Mouse (Mus musculus) stomach, embryonic 16.5 days (tissue): ENCODE data around the gene Ghr. TPM values are rescaled to one million over a fixed set of nuclear protein-coding genes. Genes with fewer than 3 reads are reported as not detected.
A peak's percentile ranks its signal among the peaks of the same experiment; 100 is the strongest.

Source experiments
- ATAC-seq: fragments of 200-750 bp; cut with Nextera tagmentation; 2 replicates; pipeline ENCODE4 v1.8.0; 2017; ENCODE audit warnings: moderate number of reproducible peaks, moderate TSS enrichment; ENCODE audit not compliant: insufficient read depth, low FRiP score
- H3K27ac ChIP-seq: fragments of 300-500 bp; sonication (generic); 2 replicates; pipeline ENCODE4 v1.5.1; 2014; ENCODE audit warnings: low read length
- H3K27me3 ChIP-seq: fragments of 300-500 bp; sonication (generic); 2 replicates; pipeline ENCODE4 v1.6.1; 2014; ENCODE audit warnings: low read length, control low read depth, mixed read lengths; ENCODE audit not compliant: control insufficient read depth, insufficient read depth
- H3K36me3 ChIP-seq: fragments of 300-500 bp; sonication (generic); 2 replicates; pipeline ENCODE4 v1.6.1; 2014; ENCODE audit warnings: low read length; ENCODE audit not compliant: control insufficient read depth, insufficient read depth
- H3K4me1 ChIP-seq: fragments of 300-500 bp; sonication (generic); 2 replicates; pipeline ENCODE4 v1.6.1; 2014; ENCODE audit warnings: low read length, control low read depth, mixed read lengths; ENCODE audit not compliant: control insufficient read depth, insufficient read depth
- H3K4me2 ChIP-seq: fragments of 300-500 bp; sonication (generic); 2 replicates; pipeline ENCODE4 v1.6.1; 2014; ENCODE audit warnings: low read depth, low read length, mixed read lengths
- H3K4me3 ChIP-seq: fragments of 300-500 bp; sonication (generic); replicated peaks from 2 replicates; pipeline ENCODE4 v1.5.1; 2014; ENCODE audit warnings: mild to moderate bottlenecking, low read length
- H3K9ac ChIP-seq: fragments of 300-500 bp; sonication (generic); 2 replicates; pipeline ENCODE4 v1.6.1; 2014; ENCODE audit warnings: low read length
- H3K9me3 ChIP-seq: fragments of 300-500 bp; sonication (generic); replicated peaks from 2 replicates; pipeline ENCODE4 v1.6.1; 2016; ENCODE audit warnings: low read length, control low read depth; ENCODE audit not compliant: control insufficient read depth
- WGBS: fragments of 180-500 bp; shearing (Covaris S2); extraction: QIAGEN DNeasy Blood & Tissue Kit; methylation state at CpG from one replicate; pipeline ENCODE4 v1.1.7; 2014; 5-methylcytosine and 5-hydroxymethylcytosine counted together
- polyA plus RNA-seq: library from polyadenylated mRNA; unstranded; fragments of >200 nt; fragmentation: Nextera tagmentation; extraction: Ambion mirVana; gene quantifications from 2 replicates; pipeline ENCODE4 v1.2.1, GENCODE M21; 2015

The Ghr gene
- polyA plus RNA-seq, 1 experiment from 2014 or later, result 125 TPM

DNA sequence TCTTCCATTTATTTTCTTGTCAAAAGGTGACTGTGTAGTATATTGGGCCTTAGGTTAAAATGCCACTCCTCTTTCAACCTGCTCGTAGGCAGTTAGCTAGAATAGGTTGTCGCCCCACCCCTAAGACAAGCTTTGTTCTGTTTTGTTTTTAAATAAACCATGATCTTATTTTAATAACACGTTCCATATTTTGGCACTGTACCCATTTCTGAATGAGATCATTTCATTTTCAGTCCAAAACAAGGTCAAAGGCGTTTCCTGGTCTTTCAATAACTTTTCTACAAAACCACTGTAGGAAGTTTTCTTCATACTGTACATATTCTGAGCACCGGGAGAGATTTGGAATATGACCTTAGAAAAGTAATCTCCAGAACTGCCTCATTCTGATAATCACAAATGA lies 78.6 kb downstream of the Ghr start:
- H3K27me3 ChIP-seq, result no peaks in the 10 kb centered on the region
- no peak overlapping the region; the same call in 1 of the 2 replicates for H3K27ac ChIP-seq
- no peak overlapping the region for H3K4me2 ChIP-seq
- WGBS, result 61% methylated on average over 5 of the region's 5 CpGs
- no peak overlapping the region for H3K9ac ChIP-seq
- no peak for ATAC-seq
- H3K4me1 ChIP-seq, result peaks cover 24% of the 10 kb centered on the region
- H3K4me3 ChIP-seq, result no peak overlapping the region
- H3K9me3 ChIP-seq, result no peaks in the 10 kb centered on the region
- no peaks in the 10 kb centered on the region for H3K36me3 ChIP-seq

DNA sequence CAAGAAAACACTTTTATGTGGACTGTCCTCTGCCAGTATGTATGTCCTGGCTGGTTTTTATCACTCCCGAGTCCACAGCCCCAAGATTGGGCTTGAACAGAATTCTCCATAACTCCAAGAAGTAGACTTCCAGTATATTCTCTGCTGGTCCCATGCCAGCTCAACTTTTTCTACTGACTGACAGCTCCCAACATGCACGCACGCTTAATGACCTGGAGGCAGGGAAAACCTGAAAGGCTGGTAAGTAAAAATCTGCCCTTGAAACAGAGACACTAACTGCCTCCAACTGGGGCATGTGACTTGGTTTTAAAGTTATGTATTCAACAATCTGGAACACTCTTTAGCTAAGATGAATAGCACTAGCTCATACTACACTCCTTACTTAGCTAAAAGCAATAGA lies 81.6 kb downstream of the Ghr start:
- no peaks in the 10 kb centered on the region for H3K36me3 ChIP-seq
- ATAC-seq, result no peak
- H3K4me3 ChIP-seq, result no peak overlapping the region
- no peak overlapping the region for H3K4me2 ChIP-seq
- no peaks in the 10 kb centered on the region for H3K9me3 ChIP-seq
- no peak overlapping the region for H3K9ac ChIP-seq
- peaks cover 21% of the 10 kb centered on the region for H3K4me1 ChIP-seq
- no peaks in the 10 kb centered on the region for H3K27me3 ChIP-seq
- H3K27ac ChIP-seq, result peak overlapping the region; percentile 60; the same call in 1 of the 2 replicates
- 66% methylated on average over 3 of the region's 3 CpGs for WGBS

DNA sequence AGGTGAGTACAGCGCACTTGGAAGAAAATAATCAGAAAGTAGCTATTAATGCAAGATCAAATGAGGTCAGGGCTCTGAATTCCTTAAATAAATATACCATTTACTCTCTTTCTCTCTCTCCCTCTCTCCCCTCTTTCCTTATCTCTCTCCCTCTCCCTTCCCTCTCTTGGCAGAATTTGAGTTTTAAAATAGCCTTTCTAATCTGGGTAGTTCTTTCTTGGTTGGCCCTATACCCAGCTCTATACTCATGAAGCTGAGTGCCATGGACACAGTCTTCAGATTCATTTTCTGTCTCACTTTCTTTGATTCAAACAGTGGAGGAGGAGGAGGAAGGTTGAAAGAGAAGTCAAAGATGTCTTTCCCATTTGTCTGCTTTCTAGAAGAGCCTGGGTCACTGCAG lies 84.3 kb downstream of the Ghr start:
- Histone ChIP-seq H3K4me3 (no peak overlapping the region), H3K27ac (no peak overlapping the region), H3K27me3 (no peaks in the 10 kb centered on the region), H3K9ac (no peak overlapping the region), H3K36me3 (no peaks in the 10 kb centered on the region), H3K4me2 (no peak overlapping the region), H3K9me3 (no peaks in the 10 kb centered on the region), H3K4me1 (peaks cover 12% of the 10 kb centered on the region)
- ATAC-seq, result no peak
- 79% methylated on average over 1 of the region's 1 CpGs for WGBS

DNA sequence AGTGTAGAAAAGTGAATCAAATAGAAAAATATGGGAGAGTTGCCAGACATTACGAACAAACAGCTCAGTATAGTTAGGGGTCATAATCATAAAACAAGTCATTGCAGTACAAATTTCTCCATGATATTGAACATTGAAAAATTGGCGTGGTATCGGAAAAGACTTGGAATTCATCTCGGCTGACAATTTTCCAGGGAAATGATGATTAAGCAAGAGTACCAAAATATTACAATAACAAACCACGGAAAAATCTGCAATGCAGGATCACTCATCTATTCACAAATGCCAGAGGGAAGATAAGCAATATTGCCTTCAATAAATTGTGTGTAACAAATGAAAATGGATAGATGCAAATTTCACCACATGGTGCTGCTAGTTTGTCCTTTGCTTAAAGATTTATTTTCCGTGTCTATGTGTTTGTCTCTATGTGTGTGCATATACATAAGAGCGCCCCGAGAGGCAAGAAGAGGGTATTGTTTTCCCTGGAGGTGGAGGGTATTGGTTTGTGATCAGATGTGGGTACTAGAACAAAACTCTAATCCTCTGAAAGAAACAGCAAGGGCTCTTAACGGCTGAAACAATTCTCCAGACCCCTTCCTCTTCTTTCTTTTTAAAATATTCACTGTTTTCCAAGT lies 85.2 kb downstream of the Ghr start:
- Histone ChIP-seq H3K4me1 (peaks cover 12% of the 10 kb centered on the region), H3K27me3 (no peaks in the 10 kb centered on the region), H3K4me2 (no peak overlapping the region), H3K27ac (no peak overlapping the region), H3K9ac (no peak overlapping the region), H3K4me3 (no peak overlapping the region), H3K9me3 (no peaks in the 10 kb centered on the region), H3K36me3 (no peaks in the 10 kb centered on the region)
- ATAC-seq, result no peak
- 83% methylated on average over 9 of the region's 9 CpGs for WGBS

DNA sequence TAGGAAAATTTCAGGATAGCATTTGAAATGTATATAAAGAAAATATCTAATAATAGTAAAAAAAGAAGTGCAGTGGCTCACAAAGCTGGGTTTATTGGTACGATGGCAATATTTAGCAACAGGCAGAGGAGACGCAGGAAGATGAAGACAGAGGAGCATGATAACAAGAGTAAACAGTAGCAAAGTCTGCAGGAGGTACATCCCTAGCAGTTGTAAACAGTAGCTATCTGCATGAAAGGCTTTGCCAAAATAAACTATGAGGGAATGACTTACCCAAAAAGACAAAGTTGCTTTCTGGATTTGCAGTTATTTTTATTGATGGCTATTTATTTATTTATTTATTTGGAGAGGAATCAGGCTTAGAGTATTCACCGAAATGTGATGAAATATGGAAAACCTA lies 92.4 kb downstream of the Ghr start:
- Histone ChIP-seq H3K4me1 (0 out of 2 replicates have a peak, but pooled peaks cover 5% of the 10 kb centered on the region), H3K4me3 (no peak overlapping the region), H3K9me3 (no peaks in the 10 kb centered on the region), H3K27me3 (no peaks in the 10 kb centered on the region), H3K36me3 (no peaks in the 10 kb centered on the region), H3K9ac (no peak overlapping the region), H3K4me2 (no peak overlapping the region), H3K27ac (no peak overlapping the region)
- 84% methylated on average over 3 of the region's 3 CpGs for WGBS
- no peak for ATAC-seq

DNA sequence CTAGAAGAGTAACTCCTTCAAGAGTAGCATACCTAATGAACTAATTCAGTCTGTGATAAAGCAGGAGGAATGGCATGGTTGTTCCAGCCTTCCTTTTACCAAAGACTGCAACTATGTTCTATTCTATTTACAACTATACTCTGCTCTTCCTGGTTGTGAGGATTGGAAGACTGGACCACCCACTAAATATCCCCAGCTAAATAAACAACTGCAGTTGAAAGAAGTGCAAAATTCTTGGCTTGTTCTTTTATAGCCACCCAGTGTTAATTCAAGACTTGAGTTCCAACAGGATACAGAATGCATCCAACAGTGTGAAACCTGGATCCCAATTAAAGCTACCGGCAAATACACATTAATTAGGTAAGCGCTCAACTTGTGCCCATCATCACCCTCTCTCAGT lies 93.3 kb downstream of the Ghr start:
- ATAC-seq, result no peak
- H3K4me1 ChIP-seq, result 0 out of 2 replicates have a peak, but pooled peaks cover 5% of the 10 kb centered on the region
- H3K36me3 ChIP-seq, result no peaks in the 10 kb centered on the region
- no peak overlapping the region for H3K27ac ChIP-seq
- H3K4me2 ChIP-seq, result no peak overlapping the region
- WGBS, result 86% methylated on average over 2 of the region's 2 CpGs
- H3K9me3 ChIP-seq, result no peaks in the 10 kb centered on the region
- no peak overlapping the region for H3K4me3 ChIP-seq
- H3K27me3 ChIP-seq, result no peaks in the 10 kb centered on the region
- H3K9ac ChIP-seq, result no peak overlapping the region

DNA sequence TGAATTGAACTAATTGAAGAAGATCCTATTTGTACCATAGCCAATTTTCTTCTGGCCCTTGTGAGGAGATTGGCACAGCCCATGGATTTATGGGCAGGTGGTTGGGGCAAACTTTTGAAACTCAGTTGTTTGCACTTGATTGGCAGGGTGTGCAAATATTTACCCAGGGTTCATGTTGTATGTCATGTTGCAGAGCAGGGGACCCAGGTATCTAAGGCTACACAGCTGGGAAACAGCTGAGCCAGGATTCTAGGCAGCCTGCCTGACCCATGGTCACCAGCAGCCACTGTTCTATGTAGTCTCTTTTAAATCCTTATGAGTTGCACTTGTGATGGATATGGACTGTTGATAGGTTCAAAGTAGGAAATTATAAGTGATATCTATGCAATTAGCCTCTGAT lies 94.1 kb downstream of the Ghr start:
- Histone ChIP-seq H3K4me2 (no peak overlapping the region), H3K9ac (no peak overlapping the region), H3K9me3 (no peaks in the 10 kb centered on the region), H3K36me3 (no peaks in the 10 kb centered on the region), H3K27me3 (no peaks in the 10 kb centered on the region), H3K4me3 (no peak overlapping the region), H3K27ac (no peak overlapping the region), H3K4me1 (0 out of 2 replicates have a peak, but pooled peaks cover 5% of the 10 kb centered on the region)
- ATAC-seq, result peak; percentile 76; the same call in 1 of the 2 replicates

DNA sequence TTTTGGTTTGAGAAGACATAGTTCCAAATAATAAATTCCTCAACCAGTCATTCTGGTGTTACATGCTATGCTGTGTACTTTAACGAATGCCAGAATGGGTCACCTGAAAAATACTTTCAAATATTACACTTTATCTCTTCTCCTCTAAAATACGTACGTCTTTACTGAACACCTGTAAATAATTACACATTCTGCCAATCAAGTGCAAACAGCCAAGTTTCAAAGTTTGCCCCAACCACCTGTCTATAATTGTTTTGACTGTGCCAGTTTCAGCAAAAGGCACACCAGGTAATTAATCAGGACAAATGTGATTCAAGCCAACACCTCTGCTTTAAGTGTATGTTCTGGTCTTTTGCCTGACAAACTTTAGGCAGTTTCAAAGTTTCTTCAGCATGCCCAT lies 94.7 kb downstream of the Ghr start:
- Histone ChIP-seq H3K27ac (no peak overlapping the region), H3K4me1 (0 out of 2 replicates have a peak, but pooled peaks cover 5% of the 10 kb centered on the region), H3K9me3 (no peaks in the 10 kb centered on the region), H3K27me3 (no peaks in the 10 kb centered on the region), H3K4me3 (no peak overlapping the region), H3K4me2 (no peak overlapping the region), H3K9ac (no peak overlapping the region), H3K36me3 (no peaks in the 10 kb centered on the region)
- 54% methylated on average over 3 of the region's 3 CpGs for WGBS
- no peak for ATAC-seq

DNA sequence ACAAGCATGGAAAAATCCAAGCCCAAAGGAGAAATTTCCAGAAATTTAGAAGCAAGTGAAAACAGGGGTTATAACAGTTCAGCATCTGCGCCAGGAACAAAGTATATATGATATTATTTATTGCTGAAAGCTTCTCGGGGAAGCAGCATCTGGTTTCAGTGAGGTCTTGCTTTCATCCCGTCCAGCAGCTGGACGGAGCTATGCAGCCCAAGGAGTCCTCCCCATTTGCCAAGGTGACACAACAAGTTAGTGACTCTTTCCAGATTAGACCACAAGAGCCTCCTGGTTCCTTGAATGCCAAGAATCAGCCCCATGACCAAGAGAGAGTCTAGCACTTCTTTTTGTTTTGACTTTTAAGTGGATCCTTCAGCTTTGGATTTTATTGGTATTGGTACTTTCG lies 96.6 kb downstream of the Ghr start:
- no peak overlapping the region for H3K4me2 ChIP-seq
- H3K9me3 ChIP-seq, result no peaks in the 10 kb centered on the region
- no peaks in the 10 kb centered on the region for H3K27me3 ChIP-seq
- H3K9ac ChIP-seq, result no peak overlapping the region
- H3K27ac ChIP-seq, result no peak overlapping the region
- no peak for ATAC-seq
- no peaks in the 10 kb centered on the region for H3K4me1 ChIP-seq
- no peaks in the 10 kb centered on the region for H3K36me3 ChIP-seq
- WGBS, result 69% methylated on average over 5 of the region's 5 CpGs
- H3K4me3 ChIP-seq, result no peak overlapping the region
